Mouse (Mus musculus): ENCODE measurements around the gene Slc9a9. TPM values are rescaled to one million over a fixed set of nuclear protein-coding genes. Genes with fewer than 3 reads are reported as not detected.
A peak's percentile ranks its signal among the peaks of the same experiment; 100 is the strongest.

Slc9a9 gene
- polyA plus RNA-seq, 1 experiment from 2014 or later: 3.0 TPM

DNA sequence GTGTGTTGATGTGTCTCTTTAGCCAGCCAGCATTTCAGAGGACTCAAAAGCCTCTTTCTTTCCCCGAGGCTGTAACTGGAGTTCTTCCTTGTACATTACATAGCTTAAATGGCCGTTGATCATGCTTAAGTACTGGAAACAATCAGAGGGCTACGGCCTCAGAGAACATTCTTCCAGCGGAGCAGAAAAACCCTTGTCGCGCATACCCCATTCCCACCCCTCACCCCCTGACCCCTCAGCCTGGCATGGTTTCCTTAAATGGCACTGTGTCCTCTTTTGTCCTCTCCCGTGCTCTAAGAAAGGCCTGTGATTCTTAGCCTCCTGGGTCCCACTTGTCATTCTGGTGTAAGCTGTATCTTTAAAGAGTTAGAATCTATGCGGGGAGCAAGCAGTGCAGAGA is 404.0 kb downstream of the Slc9a9 start:
- Histone ChIP-seq H3K27ac (replicated peaks) (no peak overlapping the region), H3K4me3 (no peak overlapping the region), H3K9me3 (no peaks in the 10 kb centered on the region), H3K4me2 (replicated peaks) (no peak overlapping the region), H3K4me1 (peaks cover 26% of the 10 kb centered on the region; the same call in 1 of the 2 replicates), H3K36me3 (no peaks in the 10 kb centered on the region), H3K9ac (replicated peaks) (no peak overlapping the region), H3K27me3 (no peaks in the 10 kb centered on the region)
- no peak for ATAC-seq (replicated peaks)
- WGBS: 17% methylated on average over 8 of the region's 8 CpGs

DNA sequence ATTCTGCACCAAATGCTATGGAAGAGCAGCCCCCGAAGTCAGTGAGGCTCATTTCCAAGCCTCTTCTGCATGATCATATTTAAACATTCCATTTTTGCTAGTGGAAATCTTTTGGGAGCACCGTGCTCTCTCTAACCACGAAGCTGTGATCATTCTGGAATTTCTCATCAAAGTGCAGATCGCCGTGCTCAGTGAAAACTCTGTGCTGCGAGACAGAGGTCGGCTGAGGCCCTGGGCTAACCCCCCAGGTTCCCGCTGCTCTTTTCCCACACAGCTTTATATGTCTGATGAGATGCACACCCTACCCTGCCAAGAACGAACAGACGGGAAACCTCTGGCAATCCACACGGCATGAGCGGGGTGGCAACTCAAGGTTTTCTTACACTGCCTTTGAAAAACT is 406.1 kb downstream of the Slc9a9 start:
- Histone ChIP-seq H3K27me3 (no peaks in the 10 kb centered on the region), H3K4me3 (no peak overlapping the region), H3K4me1 (peaks cover 24% of the 10 kb centered on the region; the same call in 1 of the 2 replicates), H3K9me3 (no peaks in the 10 kb centered on the region), H3K36me3 (no peaks in the 10 kb centered on the region), H3K9ac (replicated peaks) (no peak overlapping the region), H3K4me2 (replicated peaks) (no peak overlapping the region), H3K27ac (replicated peaks) (no peak overlapping the region)
- 60% methylated on average over 12 of the region's 12 CpGs for WGBS
- ATAC-seq (replicated peaks): peak; percentile 41; the same call in 1 of the 2 replicates

DNA sequence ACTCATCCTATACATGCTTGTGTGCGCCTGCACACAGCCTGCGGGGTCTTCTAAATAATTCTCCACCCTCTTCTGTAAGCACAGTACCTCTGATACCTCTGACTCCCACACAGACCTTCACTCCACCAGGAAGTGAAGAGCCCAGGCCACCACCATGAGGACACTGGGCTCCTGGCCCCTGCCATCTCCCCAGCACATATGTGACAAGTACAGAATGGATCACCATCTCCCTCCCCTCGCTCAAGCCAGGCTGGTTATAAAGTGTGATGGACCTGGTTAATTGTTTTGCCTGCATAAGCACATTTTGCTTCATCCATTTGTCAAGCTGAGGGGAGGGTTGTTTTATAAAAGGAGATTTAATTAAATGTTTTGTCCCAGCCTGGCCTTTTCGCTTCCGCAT is 408.2 kb downstream of the Slc9a9 start:
- Histone ChIP-seq H3K9me3 (no peaks in the 10 kb centered on the region), H3K4me2 (replicated peaks) (no peak overlapping the region), H3K27ac (replicated peaks) (no peak overlapping the region), H3K27me3 (no peaks in the 10 kb centered on the region), H3K36me3 (no peaks in the 10 kb centered on the region), H3K4me1 (peaks cover 18% of the 10 kb centered on the region; the same call in 1 of the 2 replicates), H3K4me3 (no peak overlapping the region), H3K9ac (replicated peaks) (no peak overlapping the region)
- 89% methylated on average over 5 of the region's 5 CpGs for WGBS
- no peak for ATAC-seq (replicated peaks)

DNA sequence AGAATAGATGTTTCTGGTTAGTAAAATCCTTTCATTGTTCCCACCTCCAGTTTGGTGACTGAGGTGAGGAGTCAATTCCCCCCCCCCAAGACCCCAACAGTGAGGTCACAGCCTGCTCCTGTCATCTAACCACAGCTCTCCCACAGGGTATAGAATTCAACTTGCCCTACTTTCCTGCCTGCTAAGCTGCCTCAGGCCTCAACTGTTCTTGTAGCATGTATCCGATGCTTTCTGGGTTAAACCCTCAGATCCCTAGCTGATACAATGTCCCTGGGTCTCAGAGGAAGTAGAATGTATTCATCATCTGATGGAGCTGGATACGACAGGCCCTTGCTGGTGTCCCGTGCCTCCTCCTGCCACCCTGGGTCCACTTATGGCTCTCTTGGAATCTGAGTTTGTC is 408.9 kb downstream of the Slc9a9 start:
- Histone ChIP-seq H3K27ac (replicated peaks) (no peak overlapping the region), H3K9me3 (no peaks in the 10 kb centered on the region), H3K9ac (replicated peaks) (no peak overlapping the region), H3K27me3 (no peaks in the 10 kb centered on the region), H3K4me2 (replicated peaks) (no peak overlapping the region), H3K4me1 (peaks cover 17% of the 10 kb centered on the region; the same call in 1 of the 2 replicates), H3K36me3 (no peaks in the 10 kb centered on the region), H3K4me3 (no peak overlapping the region)
- WGBS: 79% methylated on average over 3 of the region's 3 CpGs
- no peak for ATAC-seq (replicated peaks)

DNA sequence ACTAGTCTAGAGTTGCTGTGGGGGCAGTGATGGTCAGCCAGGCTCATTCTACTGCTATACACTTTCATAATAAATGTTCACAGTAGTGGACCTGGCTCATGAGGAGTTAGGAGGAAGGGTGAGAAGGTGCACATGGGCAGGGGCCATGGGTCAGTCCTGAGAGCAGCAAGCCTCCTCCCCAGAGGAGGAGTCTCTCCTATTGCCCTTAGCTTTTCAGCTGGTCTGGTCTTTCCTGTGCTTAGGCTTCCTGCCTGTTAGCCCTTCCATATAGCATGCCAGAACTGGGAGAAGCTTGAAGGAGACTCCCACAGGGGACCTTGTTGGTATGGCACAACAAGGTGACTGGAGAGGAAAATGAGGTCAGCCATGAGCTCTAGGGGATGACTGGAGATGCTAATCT is 410.2 kb downstream of the Slc9a9 start:
- Histone ChIP-seq H3K4me2 (replicated peaks) (no peak overlapping the region), H3K36me3 (no peaks in the 10 kb centered on the region), H3K27me3 (no peaks in the 10 kb centered on the region), H3K4me1 (peaks cover 12% of the 10 kb centered on the region; the same call in 1 of the 2 replicates), H3K4me3 (no peak overlapping the region), H3K27ac (replicated peaks) (no peak overlapping the region), H3K9me3 (no peaks in the 10 kb centered on the region), H3K9ac (replicated peaks) (no peak overlapping the region)
- ATAC-seq (replicated peaks): no peak

DNA sequence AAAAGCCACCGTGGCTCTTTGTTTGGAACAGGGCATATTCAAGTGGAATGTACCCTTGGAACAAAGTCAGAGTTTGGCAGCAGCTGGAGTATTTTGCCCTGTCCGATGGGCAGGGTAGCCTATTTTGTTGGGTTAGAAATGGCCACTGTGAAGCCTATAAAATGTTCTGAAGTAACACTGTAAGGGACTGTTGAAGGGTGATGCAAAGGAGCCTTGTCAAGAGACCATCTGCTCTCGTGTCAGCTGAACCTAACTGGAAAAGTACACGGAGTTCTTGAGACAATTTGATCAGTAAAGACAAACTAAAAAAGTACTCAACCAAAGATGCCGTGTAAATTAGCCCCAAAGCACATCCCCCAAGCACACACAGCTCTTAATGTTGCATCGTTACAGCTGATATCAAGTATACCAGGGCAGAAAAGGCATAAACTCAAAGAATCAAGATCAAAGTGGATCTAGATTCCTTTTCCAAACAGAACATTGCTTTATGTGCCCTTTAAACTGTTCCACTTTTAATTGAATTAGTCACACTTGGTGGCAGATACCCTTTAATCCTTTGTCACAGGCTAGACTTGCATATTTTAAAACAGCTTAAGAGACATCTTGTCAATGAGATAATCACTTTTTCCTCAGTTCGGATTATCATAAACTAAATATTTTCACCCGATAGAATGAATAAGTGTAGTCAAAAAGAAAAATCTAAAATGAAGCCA is 416.6 kb downstream of the Slc9a9 start:
- Histone ChIP-seq H3K4me2 (replicated peaks) (no peak overlapping the region), H3K4me1 (peaks cover 10% of the 10 kb centered on the region), H3K4me3 (no peak overlapping the region), H3K9me3 (no peaks in the 10 kb centered on the region), H3K27ac (replicated peaks) (no peak overlapping the region), H3K36me3 (no peaks in the 10 kb centered on the region), H3K27me3 (no peaks in the 10 kb centered on the region), H3K9ac (replicated peaks) (no peak overlapping the region)
- 29% methylated on average over 8 of the region's 8 CpGs for WGBS
- ATAC-seq (replicated peaks): no peak

DNA sequence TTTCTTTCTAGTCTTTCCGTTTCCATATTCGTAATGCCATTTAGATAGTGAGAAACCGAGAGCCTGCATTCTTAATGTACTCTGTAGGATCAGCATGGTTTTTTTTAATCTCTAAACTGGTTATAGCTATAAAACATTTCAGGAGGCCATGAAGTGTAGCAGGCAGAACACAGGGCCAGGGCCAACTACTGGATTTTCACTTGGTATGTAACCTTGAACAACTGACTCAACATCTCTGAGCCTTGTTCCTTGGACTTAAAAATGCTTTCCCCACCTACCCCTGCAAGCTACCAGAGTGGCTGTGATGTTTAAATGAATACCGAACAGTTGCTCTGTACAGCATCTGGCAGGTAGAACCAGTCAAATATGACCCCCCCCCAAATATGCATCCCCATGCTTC is 418.5 kb downstream of the Slc9a9 start:
- 96% methylated on average over 4 of the region's 4 CpGs for WGBS
- no peak overlapping the region for H3K4me3 ChIP-seq
- H3K4me1 ChIP-seq: peaks cover 10% of the 10 kb centered on the region
- no peak for ATAC-seq (replicated peaks)
- H3K9ac ChIP-seq (replicated peaks): no peak overlapping the region
- H3K36me3 ChIP-seq: no peaks in the 10 kb centered on the region
- no peaks in the 10 kb centered on the region for H3K9me3 ChIP-seq
- no peak overlapping the region for H3K4me2 ChIP-seq (replicated peaks)
- H3K27ac ChIP-seq (replicated peaks): no peak overlapping the region
- no peaks in the 10 kb centered on the region for H3K27me3 ChIP-seq

GRCm38 (mm10) chr9:95089050-95089449 is 419.3 kb downstream of the Slc9a9 start:
- no peak overlapping the region for H3K4me2 ChIP-seq (replicated peaks)
- H3K27ac ChIP-seq (replicated peaks): no peak overlapping the region
- H3K9ac ChIP-seq (replicated peaks): no peak overlapping the region
- H3K9me3 ChIP-seq: no peaks in the 10 kb centered on the region
- H3K27me3 ChIP-seq: no peaks in the 10 kb centered on the region
- no peak overlapping the region for H3K4me3 ChIP-seq
- ATAC-seq (replicated peaks): peak; percentile 49; the same call in 1 of the 2 replicates
- H3K4me1 ChIP-seq: peaks cover 10% of the 10 kb centered on the region
- 4% methylated on average over 6 of the region's 6 CpGs for WGBS
- no peaks in the 10 kb centered on the region for H3K36me3 ChIP-seq

- WGBS: 92% methylated on average over 3 of the region's 3 CpGs
- Histone ChIP-seq H3K9ac (replicated peaks) (no peak overlapping the region), H3K4me2 (replicated peaks) (no peak overlapping the region), H3K4me3 (no peak overlapping the region), H3K27ac (replicated peaks) (no peak overlapping the region), H3K9me3 (no peaks in the 10 kb centered on the region), H3K27me3 (no peaks in the 10 kb centered on the region), H3K4me1 (no peaks in the 10 kb centered on the region), H3K36me3 (no peaks in the 10 kb centered on the region)
- ATAC-seq (replicated peaks): no peak
Measured at GRCm38 (mm10) chr9:95096486-95096885, 426.8 kb downstream of the Slc9a9 start.

GRCm38 (mm10) chr9:95105768-95106167 is 436.1 kb downstream of the Slc9a9 start:
- Histone ChIP-seq H3K9me3 (no peaks in the 10 kb centered on the region), H3K4me2 (replicated peaks) (no peak overlapping the region), H3K27me3 (no peaks in the 10 kb centered on the region), H3K4me3 (no peak overlapping the region), H3K9ac (replicated peaks) (no peak overlapping the region), H3K4me1 (no peaks in the 10 kb centered on the region), H3K27ac (replicated peaks) (no peak overlapping the region), H3K36me3 (no peaks in the 10 kb centered on the region)
- WGBS: 93% methylated on average over 6 of the region's 6 CpGs
- ATAC-seq (replicated peaks): no peak

DNA sequence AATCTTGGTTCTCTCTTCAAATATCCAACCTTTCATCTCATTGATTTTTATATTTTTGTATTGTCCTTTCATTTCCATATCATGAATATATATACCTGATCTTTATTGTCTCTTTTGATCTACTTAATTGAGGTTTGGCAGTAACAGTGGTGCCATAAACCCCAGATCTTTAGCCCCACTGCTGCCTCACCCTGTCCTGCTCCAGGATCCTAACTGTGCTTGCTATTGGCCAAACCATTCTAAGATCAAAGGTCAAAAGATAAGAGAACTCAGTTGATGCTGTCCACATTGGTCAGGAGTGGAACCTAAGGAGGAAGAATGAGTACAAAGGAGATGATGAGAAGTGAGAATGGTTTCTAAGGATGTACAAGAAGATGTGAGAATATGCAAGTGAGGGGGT is 440.1 kb downstream of the Slc9a9 start:
- Histone ChIP-seq H3K27me3 (no peaks in the 10 kb centered on the region), H3K27ac (replicated peaks) (no peak overlapping the region)
- no peak for ATAC-seq (replicated peaks)

GRCm38 (mm10) chr9:95110768-95111167 is 441.1 kb downstream of the Slc9a9 start:
- Histone ChIP-seq H3K27me3 (no peaks in the 10 kb centered on the region), H3K36me3 (no peaks in the 10 kb centered on the region), H3K4me3 (no peak overlapping the region), H3K4me2 (replicated peaks) (no peak overlapping the region), H3K27ac (replicated peaks) (no peak overlapping the region), H3K4me1 (0 out of 2 replicates have a peak, but pooled peaks cover 3% of the 10 kb centered on the region), H3K9me3 (no peaks in the 10 kb centered on the region), H3K9ac (replicated peaks) (no peak overlapping the region)
- no peak for ATAC-seq (replicated peaks)
- 47% methylated on average over 5 of the region's 5 CpGs for WGBS

More for the DNA sequence above, 440.1 kb downstream of the Slc9a9 start:
- no peaks in the 10 kb centered on the region for H3K36me3 ChIP-seq
- H3K9me3 ChIP-seq: no peaks in the 10 kb centered on the region
- no peak overlapping the region for H3K4me2 ChIP-seq (replicated peaks)
- no peak overlapping the region for H3K9ac ChIP-seq (replicated peaks)
- 0 out of 2 replicates have a peak, but pooled peaks cover 3% of the 10 kb centered on the region for H3K4me1 ChIP-seq
- H3K4me3 ChIP-seq: no peak overlapping the region

- WGBS: 95% methylated on average over 1 of the region's 1 CpGs
Measured at GRCm38 (mm10) chr9:95111732-95112131, 442.0 kb downstream of the Slc9a9 start.

More at GRCm38 (mm10) chr9:95111732-95112131, 442.0 kb downstream of the Slc9a9 start:
- ATAC-seq (replicated peaks): no peak
- Histone ChIP-seq H3K4me1 (0 out of 2 replicates have a peak, but pooled peaks cover 3% of the 10 kb centered on the region), H3K36me3 (no peaks in the 10 kb centered on the region), H3K9ac (replicated peaks) (no peak overlapping the region), H3K4me3 (no peak overlapping the region), H3K27me3 (no peaks in the 10 kb centered on the region), H3K4me2 (replicated peaks) (no peak overlapping the region), H3K9me3 (no peaks in the 10 kb centered on the region), H3K27ac (replicated peaks) (no peak overlapping the region)
